Mouse (Mus musculus): ENCODE results near the gene Myocos. TPM values are rescaled to one million over a fixed set of nuclear protein-coding genes. Genes with fewer than 3 reads are reported as not detected.
A peak's percentile ranks its signal among the peaks of the same experiment; 100 is the strongest.

The Myocos gene
- not detected in 2 replicates for polyA plus RNA-seq (2015; fragmentation: Nextera tagmentation; extraction: Ambion mirVana)

- no peak for TF ChIP-seq EP300 (IDR thresholded peaks at IDR 0.05; ENCODE audit: low read depth)
- no peak for TF ChIP-seq CTCF (IDR thresholded peaks at IDR 0.05; ENCODE audit: low read depth)
- WGBS (ENCODE audit: insufficient replicate concordance) = 78% methylated on average over 7 of the region's 7 CpGs
Observed at GRCm38 (mm10) chr1:162658119-162658518, at the start of gene Myocos. Gene Myocos (minus strand): TSS chr1:162658219.

DNA sequence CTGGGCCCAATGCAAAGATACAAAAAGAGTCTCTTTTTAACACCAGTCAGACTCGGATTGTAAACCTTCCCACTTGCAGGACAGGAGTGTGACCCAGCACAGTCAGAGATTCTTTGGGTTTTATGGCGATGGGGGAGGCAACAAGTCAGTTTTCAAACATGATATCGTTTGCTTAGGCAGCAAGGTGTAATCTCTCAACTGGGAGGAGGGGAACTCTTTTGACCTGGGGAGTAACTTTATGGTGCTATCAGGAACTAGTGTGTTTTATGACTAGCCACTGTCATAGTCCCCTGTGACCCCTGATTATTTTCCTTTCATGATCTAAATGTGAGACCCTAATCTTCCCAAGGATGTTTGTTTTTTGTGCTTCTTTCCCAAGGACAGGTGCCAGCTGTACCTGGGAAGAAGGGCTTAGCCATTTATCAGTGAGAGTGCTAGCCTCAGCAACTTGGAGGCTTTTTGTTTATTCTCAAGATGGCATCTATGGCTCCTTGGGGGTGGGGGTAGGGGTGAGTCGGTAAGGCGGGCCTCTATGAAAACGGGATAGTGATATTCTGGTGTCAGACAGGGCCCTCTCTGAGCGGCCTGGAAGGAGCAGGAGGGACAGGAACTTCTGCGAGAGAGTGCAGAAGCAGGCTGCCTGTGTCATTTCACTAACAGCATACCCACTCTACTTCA, 42.5 kb upstream of the Myocos start:
- H3K4me2 ChIP-seq (ENCODE audit: low read depth, low read length) = no peak overlapping the region
- DNase-seq = no peak
- no peak overlapping the region for H3K9ac ChIP-seq (replicated peaks)
- no peak overlapping the region for H3K4me3 ChIP-seq (ENCODE audit: low read depth, low read length)
- H3K27ac ChIP-seq (ENCODE audit: low read depth) = no peak overlapping the region
- no peak for ATAC-seq
- WGBS (ENCODE audit: insufficient replicate concordance) = 76% methylated on average over 8 of the region's 8 CpGs
- no peaks in the 10 kb centered on the region for H3K27me3 ChIP-seq (ENCODE audit: insufficient read depth, low read length)
- peaks cover 73% of the 10 kb centered on the region for H3K36me3 ChIP-seq (replicated peaks; ENCODE audit: insufficient read depth, low read length)
- no peaks in the 10 kb centered on the region for H3K4me1 ChIP-seq (ENCODE audit: insufficient read depth)
- H3K9me3 ChIP-seq (ENCODE audit: low read length) = no peaks in the 10 kb centered on the region
- TF ChIP-seq EP300 (IDR thresholded peaks at IDR 0.05; ENCODE audit: low read depth) (no peak), CTCF (IDR thresholded peaks at IDR 0.05; ENCODE audit: low read depth) (no peak)

More at GRCm38 (mm10) chr1:162658119-162658518, at the start of gene Myocos:
- no peaks in the 10 kb centered on the region for H3K36me3 ChIP-seq (replicated peaks; ENCODE audit: insufficient read depth, low read length)
- no peak within 1 kb of the TSS for H3K27ac ChIP-seq (ENCODE audit: low read depth)
- H3K4me3 ChIP-seq (ENCODE audit: low read depth, low read length) = no peak within 1 kb of the TSS
- no peaks in the 10 kb centered on the region for H3K27me3 ChIP-seq (ENCODE audit: insufficient read depth, low read length)
- H3K4me1 ChIP-seq (ENCODE audit: insufficient read depth) = peaks cover 10% of the 10 kb centered on the region
- no peak for ATAC-seq
- no peak within 1 kb of the TSS for H3K4me2 ChIP-seq (ENCODE audit: low read depth, low read length)
- H3K9me3 ChIP-seq (ENCODE audit: low read length) = no peaks in the 10 kb centered on the region
- no peak within 1 kb of the TSS for H3K9ac ChIP-seq (replicated peaks)
- no peak for DNase-seq

DNA sequence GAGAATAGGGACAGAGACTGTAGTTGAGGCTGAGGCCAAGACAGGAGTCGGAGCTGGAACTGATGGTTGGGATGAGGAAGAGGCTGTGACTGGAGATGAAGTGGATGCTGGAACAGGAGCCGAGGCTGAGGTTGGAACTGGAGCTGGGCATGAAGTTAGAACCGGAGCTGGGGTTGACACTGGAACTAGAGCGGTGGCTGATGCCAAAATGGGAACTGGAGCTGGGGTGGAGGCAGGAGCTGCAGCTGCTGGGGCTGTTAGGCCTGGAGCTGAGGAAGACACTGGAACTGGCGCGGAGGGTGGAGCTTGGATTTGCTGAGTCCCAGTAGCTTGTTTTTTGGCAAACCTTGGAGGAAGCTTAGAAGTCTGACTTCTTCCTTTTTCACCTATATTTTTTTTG, 39.8 kb upstream of the Myocos start:
- TF ChIP-seq EP300 (IDR thresholded peaks at IDR 0.05; ENCODE audit: low read depth) = no peak
- TF ChIP-seq CTCF (IDR thresholded peaks at IDR 0.05; ENCODE audit: low read depth) = no peak
- ATAC-seq (no peak), DNase-seq (no peak)
- Histone ChIP-seq H3K27ac (ENCODE audit: low read depth) (no peak overlapping the region), H3K4me1 (ENCODE audit: insufficient read depth) (no peaks in the 10 kb centered on the region), H3K36me3 (replicated peaks; ENCODE audit: insufficient read depth, low read length) (peaks cover 67% of the 10 kb centered on the region), H3K27me3 (ENCODE audit: insufficient read depth, low read length) (no peaks in the 10 kb centered on the region), H3K4me2 (ENCODE audit: low read depth, low read length) (no peak overlapping the region), H3K4me3 (ENCODE audit: low read depth, low read length) (no peak overlapping the region), H3K9me3 (ENCODE audit: low read length) (no peaks in the 10 kb centered on the region), H3K9ac (replicated peaks) (no peak overlapping the region)
- 92% methylated on average over 6 of the region's 6 CpGs for WGBS (ENCODE audit: insufficient replicate concordance)

DNA sequence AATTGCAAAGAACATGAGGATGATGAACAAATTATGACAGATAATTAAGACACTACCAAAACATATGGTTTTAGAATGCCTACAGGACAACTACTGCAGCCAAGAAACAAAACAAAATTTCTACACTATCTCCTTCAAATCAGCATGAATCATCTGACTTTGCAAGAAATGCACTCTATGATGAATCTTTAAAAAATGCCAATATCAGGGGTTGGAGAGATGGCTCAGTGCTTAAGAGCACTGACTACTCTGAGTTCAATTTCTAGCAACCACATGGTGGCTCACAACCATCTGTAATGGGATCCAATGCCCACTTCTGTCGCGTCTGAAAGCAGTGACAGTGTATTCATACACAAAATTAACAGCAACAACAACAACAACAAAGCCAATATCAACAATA, 35.7 kb upstream of the Myocos start:
- H3K9me3 ChIP-seq (ENCODE audit: low read length) = no peaks in the 10 kb centered on the region
- DNase-seq (no peak), ATAC-seq (no peak)
- H3K36me3 ChIP-seq (replicated peaks; ENCODE audit: insufficient read depth, low read length) = peaks cover 68% of the 10 kb centered on the region
- no peak overlapping the region for H3K4me2 ChIP-seq (ENCODE audit: low read depth, low read length)
- WGBS (ENCODE audit: insufficient replicate concordance) = 87% methylated on average over 2 of the region's 2 CpGs
- H3K9ac ChIP-seq (replicated peaks) = no peak overlapping the region
- H3K27me3 ChIP-seq (ENCODE audit: insufficient read depth, low read length) = no peaks in the 10 kb centered on the region
- no peak for TF ChIP-seq CTCF (IDR thresholded peaks at IDR 0.05; ENCODE audit: low read depth)
- no peak for TF ChIP-seq EP300 (IDR thresholded peaks at IDR 0.05; ENCODE audit: low read depth)
- no peaks in the 10 kb centered on the region for H3K4me1 ChIP-seq (ENCODE audit: insufficient read depth)
- H3K27ac ChIP-seq (ENCODE audit: low read depth) = no peak overlapping the region
- no peak overlapping the region for H3K4me3 ChIP-seq (ENCODE audit: low read depth, low read length)

- no peaks in the 10 kb centered on the region for H3K9me3 ChIP-seq (ENCODE audit: low read length)
- peak overlapping the region; percentile 67 for H3K4me2 ChIP-seq (ENCODE audit: low read depth, low read length)
- peak; percentile 74 for ATAC-seq
- DNase-seq = no peak
- no peaks in the 10 kb centered on the region for H3K27me3 ChIP-seq (ENCODE audit: insufficient read depth, low read length)
- H3K4me3 ChIP-seq (ENCODE audit: low read depth, low read length) = no peak overlapping the region
- 0 out of 2 replicates have a peak overlapping the region, but pooled peaks have one; percentile 30 for H3K9ac ChIP-seq (replicated peaks)
- no peak for TF ChIP-seq CTCF (IDR thresholded peaks at IDR 0.05; ENCODE audit: low read depth)
- TF ChIP-seq EP300 (IDR thresholded peaks at IDR 0.05; ENCODE audit: low read depth) = no peak
- no peaks in the 10 kb centered on the region for H3K36me3 ChIP-seq (replicated peaks; ENCODE audit: insufficient read depth, low read length)
- 2% methylated on average over 11 of the region's 11 CpGs for WGBS (ENCODE audit: insufficient replicate concordance)
- H3K27ac ChIP-seq (ENCODE audit: low read depth) = no peak overlapping the region
- peaks cover 6% of the 10 kb centered on the region for H3K4me1 ChIP-seq (ENCODE audit: insufficient read depth)
Observed at GRCm38 (mm10) chr1:162665486-162666174, 7.6 kb upstream of the Myocos start.

DNA sequence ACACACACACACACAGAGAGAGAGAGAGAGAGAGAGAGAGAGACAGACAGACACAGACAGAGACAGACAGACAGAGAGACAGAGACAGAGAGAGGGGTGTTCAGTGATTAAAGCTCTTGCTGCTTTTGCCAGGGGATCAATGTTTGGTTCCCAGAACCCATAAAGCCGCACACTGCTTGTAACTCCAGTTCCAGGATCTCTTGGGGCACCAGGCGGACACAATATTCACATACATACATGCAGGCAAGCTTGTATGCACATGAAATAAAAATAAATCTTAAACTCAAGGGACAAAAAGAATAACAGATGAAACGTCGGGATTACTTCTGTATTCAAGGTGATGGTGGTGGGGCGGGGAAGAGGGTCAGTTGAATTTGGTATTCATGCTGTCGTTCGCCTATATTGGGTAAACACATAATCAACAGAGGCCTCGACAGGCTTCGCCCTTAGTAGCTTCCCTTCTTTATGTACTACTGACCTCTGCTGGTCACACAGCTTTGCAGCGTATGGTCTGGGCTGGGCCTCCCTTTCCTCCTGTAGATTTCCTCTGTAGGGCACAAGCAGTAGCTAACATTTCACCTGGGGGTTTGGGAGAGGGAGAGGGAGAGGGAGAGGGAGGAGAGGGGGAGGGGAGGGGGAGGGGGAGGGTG, 6.9 kb upstream of the Myocos start:
- H3K27ac ChIP-seq (ENCODE audit: low read depth) = no peak overlapping the region
- 15% methylated on average over 10 of the region's 10 CpGs for whole genome bisulfite sequencing (ENCODE audit: insufficient replicate concordance)
- no peaks in the 10 kb centered on the region for H3K9me3 ChIP-seq (ENCODE audit: low read length)
- DNase-seq = peak; percentile 68
- H3K4me1 ChIP-seq (ENCODE audit: insufficient read depth) = peaks cover 13% of the 10 kb centered on the region
- no peak overlapping the region for H3K4me3 ChIP-seq (ENCODE audit: low read depth, low read length)
- H3K27me3 ChIP-seq (ENCODE audit: insufficient read depth, low read length) = no peaks in the 10 kb centered on the region
- H3K4me2 ChIP-seq (ENCODE audit: low read depth, low read length) = peak overlapping the region; percentile 67; the same call in 1 of the 2 replicates
- ATAC-seq = peak; percentile 93
- TF ChIP-seq EP300 (IDR thresholded peaks at IDR 0.05; ENCODE audit: low read depth) = no peak
- TF ChIP-seq CTCF (IDR thresholded peaks at IDR 0.05; ENCODE audit: low read depth) = peak; percentile 87
- no peak overlapping the region for H3K9ac ChIP-seq (replicated peaks)
- H3K36me3 ChIP-seq (replicated peaks; ENCODE audit: insufficient read depth, low read length) = no peaks in the 10 kb centered on the region
